Mouse (Mus musculus) retina, adult 2 months (tissue): ENCODE results near the gene Tas2r109.
"Not testable (repeated sequence)": the region's sequence is repeated elsewhere in the genome, so short reads cannot be mapped to it uniquely, and the experiment has no call there.

Experiments
- DNase-seq: peaks from one replicate; pipeline ENCODE4 v3.0.0-alpha.2; 2012; ENCODE audit warnings: low read depth, low spot score

Tas2r109 gene

GRCm38 (mm10) chr6:132980865-132981264, at the start of gene Tas2r109:
TSS of gene Tas2r109 (minus strand) at chr6:132980965.
- no peak for DNase-seq

- no peak for DNase-seq
These were observed 22.9 kb downstream of the Tas2r109 start, which contains the start of gene Tas2r131 for GRCm38 (mm10) chr6:132957819-132958218. TSS of gene Tas2r131 (minus strand) at chr6:132957919.

GRCm38 (mm10) chr6:132950802-132951201, 30.0 kb downstream of the Tas2r109 start, which contains the start of gene Tas2r129:
TSS of gene Tas2r129 (plus strand) at chr6:132951102.
- no peak for DNase-seq

GRCm38 (mm10) chr6:132941376-132941775, 39.4 kb downstream of the Tas2r109 start:
- DNase-seq: not testable (repeated sequence)
